Mouse (Mus musculus) c-Kit-positive CD71-positive TER-119-positive erythroid progenitor cells, embryonic 14.5 days (primary cell): Measurements from ENCODE around the gene Supt5.

Experiments
- DNase-seq: peaks from one replicate; pipeline ENCODE4 v3.0.0-alpha.2; 2013; ENCODE audit warnings: low spot score

The Supt5 gene

GRCm38 (mm10) chr7:28374647-28375046 lies 36.1 kb upstream of the Supt5 start:
- DNase-seq = no peak

- DNase-seq = no peak
Measured at GRCm38 (mm10) chr7:28373891-28374495, 35.4 kb upstream of the Supt5 start.

- peak; percentile 86 for DNase-seq
Measured at GRCm38 (mm10) chr7:28373131-28373581, 34.6 kb upstream of the Supt5 start.

GRCm38 (mm10) chr7:28372251-28373108 lies 33.9 kb upstream of the Supt5 start, which contains the start of gene Plekhg2:
Gene Plekhg2, minus strand, starts transcription at chr7:28372599.
- DNase-seq = peak; percentile 97

- DNase-seq = no peak
Measured at GRCm38 (mm10) chr7:28371514-28371989, 33.0 kb upstream of the Supt5 start.

- no peak for DNase-seq
Measured at GRCm38 (mm10) chr7:28370977-28371513, 32.5 kb upstream of the Supt5 start.

- no peak for DNase-seq
Measured at GRCm38 (mm10) chr7:28370051-28370450, 31.5 kb upstream of the Supt5 start.

- DNase-seq = no peak
Measured at GRCm38 (mm10) chr7:28368276-28368920, 29.9 kb upstream of the Supt5 start.

GRCm38 (mm10) chr7:28367663-28368275 lies 29.2 kb upstream of the Supt5 start:
- DNase-seq = no peak

- DNase-seq = no peak
Measured at GRCm38 (mm10) chr7:28362441-28363060, 24.0 kb upstream of the Supt5 start.

GRCm38 (mm10) chr7:28361647-28362341 lies 23.2 kb upstream of the Supt5 start:
- DNase-seq = no peak

- DNase-seq = no peak
Measured at GRCm38 (mm10) chr7:28360291-28360690, 21.7 kb upstream of the Supt5 start.

- DNase-seq = no peak
Measured at GRCm38 (mm10) chr7:28359854-28360253, 21.3 kb upstream of the Supt5 start.

GRCm38 (mm10) chr7:28358431-28358830 lies 19.9 kb upstream of the Supt5 start:
- no peak for DNase-seq

GRCm38 (mm10) chr7:28357984-28358383 lies 19.4 kb upstream of the Supt5 start:
- DNase-seq = no peak

- no peak for DNase-seq
Measured at GRCm38 (mm10) chr7:28356981-28357380, 18.4 kb upstream of the Supt5 start.

GRCm38 (mm10) chr7:28355221-28355620 lies 16.7 kb upstream of the Supt5 start:
- DNase-seq = no peak

GRCm38 (mm10) chr7:28354596-28354995 lies 16.1 kb upstream of the Supt5 start:
- no peak for DNase-seq

- no peak for DNase-seq
Measured at GRCm38 (mm10) chr7:28354113-28354581, 15.6 kb upstream of the Supt5 start.

GRCm38 (mm10) chr7:28353267-28353666 lies 14.7 kb upstream of the Supt5 start:
- no peak for DNase-seq
